Mouse (Mus musculus) embryonic facial prominence, embryonic 14.5 days (tissue): ENCODE measurements around the gene Rala. TPM values are rescaled to one million over a fixed set of nuclear protein-coding genes. Genes with fewer than 3 reads are reported as not detected.

Source experiments
- ATAC-seq: fragments of 200-750 bp; cut with Nextera tagmentation; 2 replicates; pipeline ENCODE4 v1.8.0; 2017; ENCODE audit warnings: low read depth, moderate number of reproducible peaks, moderate TSS enrichment
- DNase-seq: peaks from one replicate; pipeline ENCODE4 v3.0.0-alpha.2; 2015; ENCODE audit warnings: low spot score
- H3K27ac ChIP-seq: fragments of 300-500 bp; sonication (generic); replicated peaks from 2 replicates; pipeline ENCODE4 v1.5.1; 2014; ENCODE audit warnings: low read depth, mild to moderate bottlenecking, low read length, moderate library complexity
- H3K27me3 ChIP-seq: fragments of 300-500 bp; sonication (generic); replicated peaks from 2 replicates; pipeline ENCODE4 v1.6.1; 2014; ENCODE audit warnings: low read length; ENCODE audit not compliant: control insufficient read depth, insufficient read depth
- H3K36me3 ChIP-seq: fragments of 300-500 bp; sonication (generic); 2 replicates; pipeline ENCODE4 v1.6.1; 2014; ENCODE audit warnings: low read length, mixed read lengths; ENCODE audit not compliant: control insufficient read depth, insufficient read depth
- H3K4me1 ChIP-seq: fragments of 300-500 bp; sonication (generic); 2 replicates; pipeline ENCODE4 v1.6.1; 2014; ENCODE audit warnings: antibody characterized with exemption, low read length; ENCODE audit not compliant: control insufficient read depth, insufficient read depth
- H3K4me2 ChIP-seq: fragments of 300-500 bp; sonication (generic); 2 replicates; pipeline ENCODE4 v1.6.1; 2014; ENCODE audit warnings: low read depth, mild to moderate bottlenecking, low read length, moderate library complexity, mixed read lengths
- H3K4me3 ChIP-seq: fragments of 300-500 bp; sonication (generic); 2 replicates; pipeline ENCODE4 v1.5.1; 2014; ENCODE audit warnings: low read depth, mild to moderate bottlenecking, low read length
- H3K9ac ChIP-seq: fragments of 300-500 bp; sonication (generic); 2 replicates; pipeline ENCODE4 v1.6.1; 2014; ENCODE audit warnings: low read depth, mild to moderate bottlenecking, low read length, moderate library complexity, mixed read lengths
- H3K9me3 ChIP-seq: fragments of 300-500 bp; sonication (generic); 2 replicates; pipeline ENCODE4 v1.6.1; 2016; ENCODE audit warnings: low read length; ENCODE audit not compliant: control insufficient read depth
- WGBS: fragments of 180-500 bp; shearing (Covaris S2); extraction: QIAGEN DNeasy Blood & Tissue Kit; methylation state at CpG from one replicate; pipeline ENCODE4 v1.1.7; 2014; 5-methylcytosine and 5-hydroxymethylcytosine counted together
- polyA plus RNA-seq: library from polyadenylated mRNA; unstranded; fragments of >200 nt; fragmentation: Nextera tagmentation; extraction: Ambion mirVana; gene quantifications from 2 replicates; pipeline ENCODE4 v1.2.1, GENCODE M21; 2014

The Rala gene
- polyA plus RNA-seq, 1 experiment from 2014 or later, result 103 TPM

GRCm38 (mm10) chr13:17836808-17837207, 107.2 kb downstream of the Rala start:
- H3K27me3 ChIP-seq, result no peaks in the 10 kb centered on the region
- DNase-seq, result no peak
- no peaks in the 10 kb centered on the region for H3K36me3 ChIP-seq
- H3K4me2 ChIP-seq, result no peak overlapping the region
- no peaks in the 10 kb centered on the region for H3K4me1 ChIP-seq
- H3K9me3 ChIP-seq, result no peaks in the 10 kb centered on the region
- 80% methylated on average over 7 of the region's 7 CpGs for WGBS
- no peak overlapping the region for H3K27ac ChIP-seq
- H3K9ac ChIP-seq, result no peak overlapping the region
- ATAC-seq, result no peak
- no peak overlapping the region for H3K4me3 ChIP-seq

DNA sequence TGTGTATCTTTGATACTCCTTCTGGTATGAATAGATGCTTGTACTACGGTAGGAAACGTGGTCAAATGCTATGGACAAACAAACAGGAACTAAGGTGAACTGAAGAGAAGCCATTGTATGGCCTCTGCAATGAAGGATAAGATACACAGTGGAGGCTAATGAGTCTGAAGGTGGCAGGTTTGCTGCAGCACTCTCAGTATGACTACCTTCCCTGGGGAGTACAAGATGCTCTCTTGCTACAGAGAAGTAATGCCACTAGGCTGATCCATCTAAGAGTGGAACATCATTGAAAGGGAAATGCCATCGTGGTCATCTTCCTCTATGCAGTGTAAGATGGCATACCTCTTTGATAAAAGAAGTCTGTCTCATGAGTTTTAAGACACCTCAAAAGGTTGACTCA, 111.1 kb downstream of the Rala start:
- no peak overlapping the region for H3K9ac ChIP-seq
- DNase-seq (no peak), ATAC-seq (no peak)
- no peaks in the 10 kb centered on the region for H3K27me3 ChIP-seq
- no peak overlapping the region for H3K27ac ChIP-seq
- H3K4me3 ChIP-seq, result no peak overlapping the region
- H3K4me2 ChIP-seq, result no peak overlapping the region
- H3K9me3 ChIP-seq, result no peaks in the 10 kb centered on the region
- 71% methylated on average over 3 of the region's 3 CpGs for WGBS
- no peaks in the 10 kb centered on the region for H3K36me3 ChIP-seq
- no peaks in the 10 kb centered on the region for H3K4me1 ChIP-seq

Other genes with a start within 250 kb of the Rala start
- gene Mplkip, start 249.0 kb downstream of the Rala start, polyA plus RNA-seq, result 46.5 and 47.1 TPM in 2 replicates
- gene Sugct, start 248.7 kb downstream of the Rala start, polyA plus RNA-seq, result 3.4 and 4.9 TPM in 2 replicates
- 18.7 and 20.3 TPM in 2 replicates for gene Cdk13, start 139.1 kb downstream of the Rala start, polyA plus RNA-seq
- gene Yae1d1, start 49.1 kb upstream of the Rala start, polyA plus RNA-seq, result 60.7 and 62.6 TPM in 2 replicates